Mouse (Mus musculus) MEL (cell line): Measurements from ENCODE around the gene Rgs17.

Experiments
- CTCF ChIP-seq, 3 experiments: IDR thresholded peaks in 2 of 3; conservative IDR thresholded peaks in 1 of 3; 2 replicates each; pipeline ENCODE4 v1.5.1; 2011 to 2012; ENCODE audit warnings: low read length in 3 of 3, low read depth in 2 of 3, mild to moderate bottlenecking in 2 of 3, improper control_type of control experiment in 1 of 3, inconsistent platforms in 1 of 3, mixed read lengths in 1 of 3, moderate library complexity in 1 of 3; ENCODE audit not compliant: control insufficient read depth in 1 of 3, insufficient read depth in 1 of 3, poor library complexity in 1 of 3, severe bottlenecking in 1 of 3
- E2F4 ChIP-seq: IDR thresholded peaks from 2 replicates; pipeline ENCODE4 v1.6.1; 2011; ENCODE audit warnings: low read depth, low read length, improper control_type of control experiment, borderline replicate concordance
- ELF1 ChIP-seq: IDR thresholded peaks from 2 replicates; pipeline ENCODE4 v1.6.1; 2014; ENCODE audit warnings: low read depth, mild to moderate bottlenecking, inconsistent platforms, low read length, improper control_type of control experiment, moderate library complexity
- MAFK ChIP-seq: IDR thresholded peaks from 2 replicates; pipeline ENCODE4 v1.6.1; 2011; ENCODE audit warnings: low read depth, mild to moderate bottlenecking, low read length, improper control_type of control experiment, borderline replicate concordance
- POLR2A ChIP-seq, 2 experiments: IDR thresholded peaks; 2 replicates each; pipeline ENCODE4 v1.6.1; 2011 to 2012; ENCODE audit warnings: low read length in 2 of 2, mild to moderate bottlenecking in 2 of 2, control low read depth in 1 of 2, improper control_type of control experiment in 1 of 2, low read depth in 1 of 2, moderate library complexity in 1 of 2; ENCODE audit not compliant: control insufficient read depth in 1 of 2, insufficient read depth in 1 of 2, poor library complexity in 1 of 2
- POLR2AphosphoS2 ChIP-seq: IDR thresholded peaks from 2 replicates; pipeline ENCODE4 v1.6.1; 2011; ENCODE audit warnings: low read length, improper control_type of control experiment
- TAL1 ChIP-seq: IDR thresholded peaks from 2 replicates; pipeline ENCODE4 v1.6.1; 2012; ENCODE audit warnings: mild to moderate bottlenecking, inconsistent platforms, low read length, moderate library complexity, mixed read lengths
- TCF12 ChIP-seq: IDR thresholded peaks from 2 replicates; pipeline ENCODE4 v1.6.1; 2014; ENCODE audit warnings: low read depth, mild to moderate bottlenecking, inconsistent platforms, low read length, improper control_type of control experiment, moderate library complexity

DNA sequence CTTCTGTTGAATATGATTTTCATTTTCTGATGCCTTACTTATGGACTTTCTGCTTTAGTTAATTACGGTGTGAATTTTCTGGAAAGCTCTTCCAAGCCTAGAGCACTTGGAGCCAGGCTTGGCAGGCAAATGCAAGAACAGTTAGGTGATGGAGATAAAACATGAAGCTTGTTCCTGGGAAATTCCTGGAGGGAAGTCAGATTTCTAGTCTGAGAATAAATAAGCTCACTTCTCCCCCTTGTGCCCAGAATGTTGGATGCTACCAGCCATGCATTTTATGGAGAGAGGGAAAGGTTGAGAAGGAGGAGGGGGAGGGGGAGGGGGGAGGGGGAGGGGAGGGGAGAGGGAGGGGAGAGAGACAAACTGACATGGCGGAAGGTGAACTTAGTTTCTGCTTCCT is 17.8 kb downstream of the Rgs17 start:
- TF ChIP-seq MAFK = no peak
- TF ChIP-seq POLR2A (IDR thresholded peaks at IDR 0.05; ENCODE audit: control insufficient read depth in 1 of 2, insufficient read depth in 1 of 2, low read depth in 1 of 2, low read length in 2 of 2, poor library complexity in 1 of 2) = no peak
- TF ChIP-seq CTCF (IDR thresholded peaks at IDR 0.05 in 2 of 3, conservative IDR thresholded peaks at IDR 0.05 in 1 of 3; ENCODE audit: control insufficient read depth in 1 of 3, insufficient read depth in 1 of 3, low read depth in 2 of 3, low read length in 3 of 3, poor library complexity in 1 of 3, severe bottlenecking in 1 of 3) = no peak
- TF ChIP-seq ELF1 = no peak
- no peak for TF ChIP-seq E2F4
- TF ChIP-seq TAL1 = no peak
- no peak for TF ChIP-seq POLR2AphosphoS2
- TF ChIP-seq TCF12 = no peak
